Mouse (Mus musculus) myocyte (in vitro differentiated cells): ENCODE data around the gene Cirbp. TPM values are rescaled to one million over a fixed set of nuclear protein-coding genes. Genes with fewer than 3 reads are reported as not detected.

Source experiments
- H3K27me3 ChIP-seq: one replicate; pipeline ENCODE4 v1.6.1; 2011; ENCODE audit not compliant: control insufficient read depth, insufficient read depth, insufficient read length
- H3K36me3 ChIP-seq: one replicate; pipeline ENCODE4 v1.6.1; 2011; ENCODE audit not compliant: control insufficient read depth, insufficient read depth
- H3K4me2 ChIP-seq: one replicate; pipeline ENCODE4 v1.6.1; 2011; ENCODE audit warnings: low read depth, control low read depth
- H3K4me3 ChIP-seq: one replicate; pipeline ENCODE4 v1.5.1; 2011; ENCODE audit warnings: mild to moderate bottlenecking, control low read depth, moderate library complexity
- H3K79me2 ChIP-seq: one replicate; pipeline ENCODE4 v1.6.1; 2011; ENCODE audit not compliant: control insufficient read depth, insufficient read depth
- H3ac ChIP-seq: one replicate; pipeline ENCODE4 v1.6.1; 2011; ENCODE audit not compliant: control insufficient read depth, insufficient read length
- CEBPB ChIP-seq: IDR thresholded peaks from 2 replicates; pipeline ENCODE4 v1.6.1; 2011; ENCODE audit warnings: mild to moderate bottlenecking, moderate library complexity; ENCODE audit not compliant: poor library complexity, insufficient read depth, severe bottlenecking
- E2F4 ChIP-seq: IDR thresholded peaks from one replicate; pipeline ENCODE4 v1.6.1; 2011; ENCODE audit warnings: mild to moderate bottlenecking, control low read depth, moderate library complexity; ENCODE audit not compliant: insufficient read depth
- MAX ChIP-seq: IDR thresholded peaks from one replicate; pipeline ENCODE4 v1.6.1; 2011; ENCODE audit warnings: low read depth, mild to moderate bottlenecking, control low read depth
- MYOD1 ChIP-seq, 3 experiments: IDR thresholded peaks; one replicate each; pipeline ENCODE4 v1.6.1; 2011; ENCODE audit warnings: control low read depth in 2 of 3, low read depth in 2 of 3, mild to moderate bottlenecking in 2 of 3, moderate library complexity in 1 of 3; ENCODE audit not compliant: insufficient read length in 2 of 3, control insufficient read depth in 1 of 3
- MYOG ChIP-seq, 3 experiments: IDR thresholded peaks; one replicate each; pipeline ENCODE4 v1.6.1; 2011; ENCODE audit warnings: control low read depth in 2 of 3, low read depth in 2 of 3, mild to moderate bottlenecking in 2 of 3; ENCODE audit not compliant: insufficient read length in 2 of 3, control insufficient read depth in 1 of 3, insufficient read depth in 1 of 3
- POLR2A ChIP-seq: IDR thresholded peaks from one replicate; pipeline ENCODE4 v1.6.1; 2011; ENCODE audit warnings: low read depth, mild to moderate bottlenecking, control low read depth, moderate library complexity; ENCODE audit not compliant: insufficient read length
- POLR2AphosphoS2 ChIP-seq: IDR thresholded peaks from one replicate; pipeline ENCODE4 v1.6.1; 2011; ENCODE audit warnings: low read depth, control low read depth; ENCODE audit not compliant: insufficient read length
- REST ChIP-seq: IDR thresholded peaks from one replicate; pipeline ENCODE4 v1.6.1; 2011; ENCODE audit warnings: mild to moderate bottlenecking, control low read depth, moderate library complexity; ENCODE audit not compliant: insufficient read depth, insufficient read length
- SRF ChIP-seq: IDR thresholded peaks from one replicate; pipeline ENCODE4 v1.6.1; 2011; ENCODE audit warnings: low read depth; ENCODE audit not compliant: control insufficient read depth, insufficient read length
- TCF12 ChIP-seq: IDR thresholded peaks from one replicate; pipeline ENCODE4 v1.6.1; 2011; ENCODE audit warnings: mild to moderate bottlenecking, control low read depth; ENCODE audit not compliant: poor library complexity, insufficient read depth, severe bottlenecking
- TCF3 ChIP-seq: IDR thresholded peaks from one replicate; pipeline ENCODE4 v1.6.1; 2011; ENCODE audit warnings: low read depth, control low read depth; ENCODE audit not compliant: insufficient read length
- USF1 ChIP-seq: IDR thresholded peaks from one replicate; pipeline ENCODE4 v1.6.1; 2011; ENCODE audit warnings: low read depth, mild to moderate bottlenecking, control low read depth, moderate library complexity
- polyA plus RNA-seq: library from polyadenylated mRNA; unstranded; fragments of >200 nt; fragmentation: generic; extraction: Trizol; gene quantifications from one replicate; pipeline ENCODE4 v1.2.1, GENCODE M21; 2012; ENCODE audit warnings: missing spikeins

Cirbp gene
- polyA plus RNA-seq, 1 experiment: 54.2 TPM

DNA sequence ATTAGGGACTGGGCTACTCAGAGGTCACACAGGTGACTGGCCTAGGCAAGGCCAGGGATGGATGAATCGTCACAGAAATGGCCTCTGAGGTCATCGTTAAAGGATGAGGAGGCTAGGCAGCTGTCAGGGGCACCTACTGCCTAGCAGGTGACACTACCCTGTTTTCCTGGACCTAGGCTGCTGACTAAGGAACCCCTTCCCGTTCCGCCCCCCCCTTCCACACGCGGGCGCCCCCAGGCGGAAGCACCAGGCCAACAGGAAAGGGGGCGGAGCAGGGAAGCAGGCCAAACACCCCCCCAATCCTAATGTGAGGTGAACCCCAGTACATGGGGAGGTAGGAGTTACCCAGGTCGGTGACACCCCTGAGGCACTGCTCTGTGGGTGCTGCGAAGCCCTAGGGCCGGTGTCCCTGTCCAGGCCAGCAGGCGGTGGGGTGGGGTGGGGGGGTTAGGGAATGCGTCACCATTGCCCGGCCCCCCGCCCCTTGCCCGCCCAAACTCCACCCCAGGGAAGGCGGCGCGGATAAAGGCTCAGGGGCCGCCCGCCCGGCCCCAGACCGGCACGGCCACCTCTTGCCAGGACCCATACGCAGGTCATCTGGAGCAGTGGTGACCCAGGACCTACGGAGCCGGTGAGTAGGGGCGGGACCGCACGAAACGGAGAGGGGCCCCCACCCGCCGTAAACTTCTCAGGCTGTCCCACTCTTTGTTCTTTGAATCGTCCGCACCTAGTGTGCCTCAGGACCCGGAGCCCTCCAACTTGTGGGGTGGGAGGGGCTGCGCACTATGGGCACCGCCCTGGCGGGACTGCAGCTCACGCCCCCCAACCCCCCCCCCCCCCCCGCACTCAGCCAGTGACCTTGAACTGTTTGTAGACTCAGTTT is 17.8 kb upstream of the Cirbp start, which contains the start of gene Midn:
TSS of gene Midn (plus strand) at position 554 of the 883 bp plus-strand sequence.
- peaks cover 32% of the 10 kb centered on the region for H3K36me3 ChIP-seq

DNA sequence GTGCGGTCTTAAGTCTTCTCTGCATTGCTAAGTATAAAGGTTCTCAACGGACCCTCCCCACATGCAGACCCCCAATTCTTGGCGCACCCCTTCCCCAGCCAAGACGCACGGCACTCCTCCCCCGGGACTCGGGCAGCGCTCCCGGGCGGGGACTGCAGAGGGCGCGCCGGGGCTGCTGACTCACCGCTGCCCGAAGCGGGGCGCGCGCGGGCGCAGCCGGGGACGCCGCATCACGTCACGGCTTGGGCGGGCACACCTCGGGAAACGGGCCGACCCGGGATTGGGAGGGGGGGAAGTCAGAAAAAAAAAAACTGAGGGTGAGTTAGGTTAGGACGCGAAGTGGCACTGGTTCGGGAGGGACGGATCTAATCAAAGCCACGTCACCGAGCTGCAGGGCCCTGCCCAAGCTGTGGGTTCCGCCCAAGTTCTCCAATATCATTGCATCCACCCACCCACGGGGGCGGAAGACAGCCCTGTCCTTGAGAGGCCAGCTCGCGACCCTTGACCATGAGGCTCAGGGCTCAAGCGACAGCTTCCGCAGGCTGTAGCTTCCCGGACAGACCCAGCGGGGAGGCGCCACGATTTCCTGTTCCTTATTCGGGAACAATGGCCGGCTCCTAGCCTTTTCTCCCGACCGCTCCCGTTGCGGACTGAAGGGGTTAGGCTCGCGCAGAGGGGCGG is 17.0 kb upstream of the Cirbp start:
- Histone ChIP-seq H3K4me3 (peak overlapping the region; percentile 100), H3K79me2 (peaks cover 58% of the 10 kb centered on the region), H3K27me3 (no peaks in the 10 kb centered on the region), H3K36me3 (peaks cover 32% of the 10 kb centered on the region), H3ac (peak overlapping the region; percentile 69), H3K4me2 (peak overlapping the region; percentile 27)
- TF ChIP-seq TCF3 (no peak), E2F4 (peak; percentile 44), POLR2AphosphoS2 (peak; percentile 32), SRF (peak; percentile 42), CEBPB (no peak), POLR2A (peak; percentile 44), USF1 (no peak), MYOD1 (IDR thresholded peaks at IDR 0.05; ENCODE audit: control insufficient read depth in 1 of 3, insufficient read length in 2 of 3, low read depth in 2 of 3) (peak in 2 of 3 experiments; percentile 17 to 19), MYOG (IDR thresholded peaks at IDR 0.05; ENCODE audit: control insufficient read depth in 1 of 3, insufficient read depth in 1 of 3, insufficient read length in 2 of 3, low read depth in 2 of 3) (peak in 2 of 3 experiments; percentile 15 to 18), REST (no peak)

More for the DNA sequence above, 17.8 kb upstream of the Cirbp start, which contains the start of gene Midn:
- H3K27me3 ChIP-seq: no peaks in the 10 kb centered on the region
- H3K4me3 ChIP-seq: peak within 1 kb of the TSS; percentile 100
- H3K4me2 ChIP-seq: peak within 1 kb of the TSS; percentile 54
- TF ChIP-seq USF1 (no peak), MYOD1 (IDR thresholded peaks at IDR 0.05; ENCODE audit: control insufficient read depth in 1 of 3, insufficient read length in 2 of 3, low read depth in 2 of 3) (peak in 2 of 3 experiments; percentile 56 to 93), TCF3 (no peak), MYOG (IDR thresholded peaks at IDR 0.05; ENCODE audit: control insufficient read depth in 1 of 3, insufficient read depth in 1 of 3, insufficient read length in 2 of 3, low read depth in 2 of 3) (peak in 2 of 3 experiments; percentile 8 to 85), REST (no peak), SRF (no peak), POLR2AphosphoS2 (peak; percentile 95), POLR2A (peak; percentile 99), TCF12 (no peak)
- peak within 1 kb of the TSS; percentile 69 for H3ac ChIP-seq
- H3K79me2 ChIP-seq: peaks cover 58% of the 10 kb centered on the region

DNA sequence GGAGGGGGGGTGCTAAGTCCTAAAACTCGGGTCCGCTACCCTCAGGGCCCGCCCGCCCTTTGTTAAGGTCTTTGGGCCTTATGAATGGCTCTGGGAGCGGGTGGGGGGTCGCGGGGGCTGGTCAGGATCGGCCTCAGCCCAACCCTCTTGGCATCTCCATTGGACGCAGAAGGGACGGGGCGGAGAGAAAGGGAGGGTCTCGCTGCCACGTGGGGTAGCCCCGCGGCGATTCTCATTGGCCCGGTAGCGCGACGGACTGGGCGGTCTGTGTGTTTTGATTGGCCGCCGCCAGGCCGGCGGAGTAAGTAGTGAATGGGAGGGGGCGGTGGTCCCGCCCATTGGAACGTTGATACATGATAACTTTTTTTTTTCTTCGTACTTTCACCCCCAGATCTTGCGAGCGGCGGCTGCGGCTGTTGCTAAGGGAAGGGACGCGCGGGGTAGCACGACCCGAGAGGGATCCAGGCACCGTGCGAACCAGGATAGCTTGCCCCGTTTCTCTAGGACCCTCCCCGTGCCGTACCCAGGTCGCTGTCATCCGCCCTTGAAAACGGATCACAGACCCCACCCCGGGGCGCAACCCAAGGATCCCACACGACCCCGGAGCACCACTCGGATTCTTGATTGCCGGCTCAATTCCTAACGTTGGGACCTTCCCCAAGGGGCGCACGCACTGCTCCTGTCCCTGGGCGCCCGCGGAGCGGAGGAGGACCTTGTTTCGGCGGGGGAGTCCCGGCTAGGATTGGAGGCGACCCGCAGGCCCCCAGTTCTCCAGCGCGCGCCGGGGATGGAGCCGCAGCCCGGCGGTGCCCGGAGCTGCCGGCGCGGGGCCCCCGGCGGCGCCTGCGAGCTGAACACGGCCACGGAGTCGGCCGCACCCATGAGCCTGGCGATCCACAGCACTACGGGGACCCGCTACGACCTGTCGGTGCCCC is 16.2 kb upstream of the Cirbp start:
- Histone ChIP-seq H3K27me3 (no peaks in the 10 kb centered on the region), H3K36me3 (peaks cover 31% of the 10 kb centered on the region), H3ac (peak overlapping the region; percentile 69), H3K4me2 (peak overlapping the region; percentile 61), H3K79me2 (peaks cover 58% of the 10 kb centered on the region), H3K4me3 (peak overlapping the region; percentile 100)
- no peak for TF ChIP-seq MYOD1 (IDR thresholded peaks at IDR 0.05; ENCODE audit: control insufficient read depth in 1 of 3, insufficient read length in 2 of 3, low read depth in 2 of 3)
- TF ChIP-seq USF1: peak; percentile 86
- TF ChIP-seq SRF: no peak
- TF ChIP-seq MYOG (IDR thresholded peaks at IDR 0.05; ENCODE audit: control insufficient read depth in 1 of 3, insufficient read depth in 1 of 3, insufficient read length in 2 of 3, low read depth in 2 of 3): peak in 1 of 3 experiments; percentile 1
- TF ChIP-seq MAX: no peak
- peak; percentile 16 for TF ChIP-seq REST
- TF ChIP-seq CEBPB: no peak
- TF ChIP-seq TCF12: no peak
- no peak for TF ChIP-seq E2F4
- peak; percentile 91 for TF ChIP-seq POLR2A
- no peak for TF ChIP-seq TCF3
- peak; percentile 96 for TF ChIP-seq POLR2AphosphoS2
